Mouse (Mus musculus): Measurements from ENCODE around the gene Ramac. TPM values are rescaled to one million over a fixed set of nuclear protein-coding genes. Genes with fewer than 3 reads are reported as not detected.

The Ramac gene
- polyA plus RNA-seq (2012; rRNA removed): 52.1 and 66.3 TPM in 2 replicates

GRCm38 (mm10) chr7:81762180-81763109 lies at the start of gene Ramac:
Gene Ramac, plus strand, starts transcription at chr7:81762925.

GRCm38 (mm10) chr7:81789095-81789757 lies 26.5 kb downstream of the Ramac start, which contains the start of gene 3110040N11Rik:
Gene 3110040N11Rik, minus strand, starts transcription at chr7:81789478.

Other genes starting within 250 kb of the Ramac start
- 0.55 and 0.73 TPM in 2 replicates for gene Fsd2, start 196.0 kb upstream of the Ramac start, polyA plus RNA-seq (2012; rRNA removed)
- gene Whamm, start 191.7 kb upstream of the Ramac start, polyA plus RNA-seq (2012; rRNA removed): 8.6 and 13.1 TPM in 2 replicates
- 18.8 and 20.1 TPM in 2 replicates for gene Homer2, start 55.4 kb upstream of the Ramac start, polyA plus RNA-seq (2012; rRNA removed)
- gene 3110040N11Rik, start 26.6 kb downstream of the Ramac start, polyA plus RNA-seq (2012; rRNA removed): 48.2 and 62.8 TPM in 2 replicates
- 51.4 and 70.3 TPM in 2 replicates for gene Btbd1, start 66.5 kb downstream of the Ramac start, polyA plus RNA-seq (2012; rRNA removed)
- gene Gm10160, start 92.9 kb downstream of the Ramac start, polyA plus RNA-seq (2012; rRNA removed): not detected in 2 replicates
- gene Tm6sf1, start 96.1 kb downstream of the Ramac start, polyA plus RNA-seq (2012; rRNA removed): 19.4 and 20.8 TPM in 2 replicates
- 39.1 and 41.8 TPM in 2 replicates for gene Hdgfl3, start 171.5 kb downstream of the Ramac start, polyA plus RNA-seq (2012; rRNA removed)
- gene Bnc1, start 229.4 kb downstream of the Ramac start, polyA plus RNA-seq (2012; rRNA removed): 0.73 and 4.6 TPM in 2 replicates

Data from central nervous system, embryonic 11.5 days (tissue).